Mouse (Mus musculus): ENCODE measurements at regions not wholly inside any gene's neighbourhood (a gene's known extent, or its start where the extent isn't known, plus 50 kb on each side); places are given as distances from the start of the nearest gene placed in this dataset.
"Not testable (repeated sequence)": the region's sequence is repeated elsewhere in the genome, so short reads cannot be mapped to it uniquely, and the experiment has no call there.

- no peak for ATAC-seq (ENCODE audit: insufficient number of reproducible peaks, low FRiP score, low TSS enrichment)
Measured at GRCm38 (mm10) chrX:50675356-50675755, 165.5 kb upstream of the Stk26 start.

- peak; percentile 66; the same call in 1 of the 2 replicates for ATAC-seq (ENCODE audit: insufficient number of reproducible peaks, low FRiP score, low TSS enrichment)
Measured at GRCm38 (mm10) chrX:50657835-50658565, 182.8 kb upstream of the Stk26 start.

GRCm38 (mm10) chrX:50657180-50657834 is 183.5 kb upstream of the Stk26 start:
- ATAC-seq (ENCODE audit: insufficient number of reproducible peaks, low FRiP score, low TSS enrichment) = no peak

GRCm38 (mm10) chrX:50655380-50655779 is 185.5 kb upstream of the Stk26 start:
- ATAC-seq (ENCODE audit: insufficient number of reproducible peaks, low FRiP score, low TSS enrichment) = not testable (repeated sequence)

GRCm38 (mm10) chrX:50641347-50641746 is 199.5 kb upstream of the Stk26 start:
- ATAC-seq (ENCODE audit: insufficient number of reproducible peaks, low FRiP score, low TSS enrichment) = no peak

GRCm38 (mm10) chrX:50635634-50636033 is 205.2 kb upstream of the Stk26 start:
- ATAC-seq (ENCODE audit: insufficient number of reproducible peaks, low FRiP score, low TSS enrichment) = peak; percentile 33

- peak; percentile 100 for ATAC-seq (ENCODE audit: insufficient number of reproducible peaks, low FRiP score, low TSS enrichment)
Measured at GRCm38 (mm10) chrX:50634842-50635615, 205.8 kb upstream of the Stk26 start.

GRCm38 (mm10) chrX:50632536-50632935 is 204.2 kb upstream of the Olfr1324 start:
- no peak for ATAC-seq (ENCODE audit: insufficient number of reproducible peaks, low FRiP score, low TSS enrichment)

GRCm38 (mm10) chrX:50625336-50625735 is 197.0 kb upstream of the Olfr1324 start:
- no peak for ATAC-seq (ENCODE audit: insufficient number of reproducible peaks, low FRiP score, low TSS enrichment)

- ATAC-seq (ENCODE audit: insufficient number of reproducible peaks, low FRiP score, low TSS enrichment) = no peak
Measured at GRCm38 (mm10) chrX:50622984-50623455, 194.7 kb upstream of the Olfr1324 start.

GRCm38 (mm10) chrX:50620909-50621308 is 192.6 kb upstream of the Olfr1324 start:
- no peak for ATAC-seq (ENCODE audit: insufficient number of reproducible peaks, low FRiP score, low TSS enrichment)

- ATAC-seq (ENCODE audit: insufficient number of reproducible peaks, low FRiP score, low TSS enrichment) = no peak
Measured at GRCm38 (mm10) chrX:50619919-50620318, 191.6 kb upstream of the Olfr1324 start.

GRCm38 (mm10) chrX:50618936-50619335 is 190.6 kb upstream of the Olfr1324 start:
- no peak for ATAC-seq (ENCODE audit: insufficient number of reproducible peaks, low FRiP score, low TSS enrichment)

GRCm38 (mm10) chrX:50616920-50617319 is 188.6 kb upstream of the Olfr1324 start:
- ATAC-seq (ENCODE audit: insufficient number of reproducible peaks, low FRiP score, low TSS enrichment) = not testable (repeated sequence)

GRCm38 (mm10) chrX:50614874-50615273 is 186.6 kb upstream of the Olfr1324 start:
- not testable (repeated sequence) for ATAC-seq (ENCODE audit: insufficient number of reproducible peaks, low FRiP score, low TSS enrichment)

GRCm38 (mm10) chrX:50614367-50614766 is 186.1 kb upstream of the Olfr1324 start:
- ATAC-seq (ENCODE audit: insufficient number of reproducible peaks, low FRiP score, low TSS enrichment) = not testable (repeated sequence)

GRCm38 (mm10) chrX:50611765-50612591 is 183.7 kb upstream of the Olfr1324 start:
- no peak for ATAC-seq (ENCODE audit: insufficient number of reproducible peaks, low FRiP score, low TSS enrichment)

GRCm38 (mm10) chrX:50608141-50608540 is 179.8 kb upstream of the Olfr1324 start:
- not testable (repeated sequence) for ATAC-seq (ENCODE audit: insufficient number of reproducible peaks, low FRiP score, low TSS enrichment)

- no peak for ATAC-seq (ENCODE audit: insufficient number of reproducible peaks, low FRiP score, low TSS enrichment)
Measured at GRCm38 (mm10) chrX:50607636-50608035, 179.3 kb upstream of the Olfr1324 start.

- ATAC-seq (ENCODE audit: insufficient number of reproducible peaks, low FRiP score, low TSS enrichment) = not testable (repeated sequence)
Measured at GRCm38 (mm10) chrX:50605517-50605916, 177.2 kb upstream of the Olfr1324 start.
